Mouse (Mus musculus): Measurements from ENCODE around the gene Lrp8. TPM values are rescaled to one million over a fixed set of nuclear protein-coding genes. Genes with fewer than 3 reads are reported as not detected.

Gene Lrp8
- total and polyA plus RNA-seq, 3 experiments, result 25.2 to 33.2 TPM; not detected in 1

GRCm38 (mm10) chr4:107763001-107763400, 39.1 kb upstream of the Lrp8 start:
- Histone ChIP-seq H3K27ac (ENCODE audit: control insufficient read depth, low read depth, low read length) (no peak overlapping the region), H3K36me3 (ENCODE audit: control insufficient read depth in 1 of 2, insufficient read depth in 2 of 2, low read length in 2 of 2) (no peaks in the 10 kb centered on the region), H3K4me3 (ENCODE audit: control insufficient read depth in 1 of 2, insufficient read depth in 1 of 2, low read depth in 2 of 2, low read length in 2 of 2) (no peak overlapping the region), H3K9ac (ENCODE audit: control insufficient read depth, low read depth, low read length, poor library complexity, severe bottlenecking) (no peak overlapping the region), H3K79me2 (ENCODE audit: control insufficient read depth, insufficient read depth, low read length, poor library complexity) (no peaks in the 10 kb centered on the region), H3K9me3 (replicated peaks; ENCODE audit: insufficient read depth, low read length) (no peaks in the 10 kb centered on the region), H3K4me1 (ENCODE audit: control insufficient read depth in 1 of 2, insufficient read depth in 2 of 2, low read length in 2 of 2) (no peaks in the 10 kb centered on the region), H3K27me3 (ENCODE audit: control insufficient read depth in 1 of 2, insufficient read depth in 2 of 2, low read length in 2 of 2) (peaks cover 0 to 4% of the 10 kb centered on the region in 2 experiments; a peak in 3 of 4 replicates)
- no peak for TF ChIP-seq MYB (IDR thresholded peaks at IDR 0.05; ENCODE audit: low read depth, low read length)
- no peak for TF ChIP-seq EP300 (IDR thresholded peaks at IDR 0.05; ENCODE audit: low read depth in 1 of 2, low read length in 2 of 2)
- TF ChIP-seq USF2 (IDR thresholded peaks at IDR 0.05; ENCODE audit: borderline replicate concordance in 1 of 2, insufficient read depth in 1 of 2, low read depth in 1 of 2, low read length in 2 of 2), result no peak
- TF ChIP-seq TBP (IDR thresholded peaks at IDR 0.05; ENCODE audit: low read depth, low read length), result no peak
- no peak for TF ChIP-seq RCOR1 (IDR thresholded peaks at IDR 0.05; ENCODE audit: low read depth, low read length)
- TF ChIP-seq SMC3 (IDR thresholded peaks at IDR 0.05; ENCODE audit: low read depth, low read length), result no peak
- TF ChIP-seq ZMIZ1 (IDR thresholded peaks at IDR 0.05; ENCODE audit: low read depth, low read length), result no peak
- no peak for TF ChIP-seq POLR2AphosphoS5 (IDR thresholded peaks at IDR 0.05; ENCODE audit: borderline replicate concordance, low read depth, low read length)
- no peak for DNase-seq (ENCODE audit: low read depth, low spot score)

- TF ChIP-seq ELF1 (IDR thresholded peaks at IDR 0.05; ENCODE audit: low read depth, low read length) (no peak), SIN3A (IDR thresholded peaks at IDR 0.05; ENCODE audit: low read length) (no peak), USF2 (IDR thresholded peaks at IDR 0.05; ENCODE audit: borderline replicate concordance in 1 of 2, insufficient read depth in 1 of 2, low read depth in 1 of 2, low read length in 2 of 2) (no peak), ZMIZ1 (IDR thresholded peaks at IDR 0.05; ENCODE audit: low read depth, low read length) (no peak), CHD1 (IDR thresholded peaks at IDR 0.05; ENCODE audit: low read depth, low read length) (no peak), KAT2A (conservative IDR thresholded peaks at IDR 0.05; ENCODE audit: low read depth, low read length) (no peak), ZKSCAN1 (IDR thresholded peaks at IDR 0.05; ENCODE audit: low read depth, low read length) (no peak), RCOR1 (IDR thresholded peaks at IDR 0.05; ENCODE audit: low read depth, low read length) (no peak)
- Histone ChIP-seq H3K27me3 (ENCODE audit: control insufficient read depth in 1 of 2, insufficient read depth in 2 of 2, low read length in 2 of 2) (peaks cover 0 to 4% of the 10 kb centered on the region in 2 experiments; a peak in 3 of 4 replicates), H3K4me3 (ENCODE audit: control insufficient read depth in 1 of 2, insufficient read depth in 1 of 2, low read depth in 2 of 2, low read length in 2 of 2) (no peak overlapping the region), H3K9me3 (replicated peaks; ENCODE audit: insufficient read depth, low read length) (no peaks in the 10 kb centered on the region), H3K4me1 (ENCODE audit: control insufficient read depth in 1 of 2, insufficient read depth in 2 of 2, low read length in 2 of 2) (no peaks in the 10 kb centered on the region), H3K27ac (ENCODE audit: control insufficient read depth, low read depth, low read length) (no peak overlapping the region), H3K9ac (ENCODE audit: control insufficient read depth, low read depth, low read length, poor library complexity, severe bottlenecking) (no peak overlapping the region), H3K79me2 (ENCODE audit: control insufficient read depth, insufficient read depth, low read length, poor library complexity) (no peaks in the 10 kb centered on the region), H3K36me3 (ENCODE audit: control insufficient read depth in 1 of 2, insufficient read depth in 2 of 2, low read length in 2 of 2) (no peaks in the 10 kb centered on the region)
- DNase-seq (ENCODE audit: low read depth, low spot score), result no peak
These were observed 38.5 kb upstream of the Lrp8 start for GRCm38 (mm10) chr4:107763598-107763997.
